Mouse (Mus musculus) megakaryocyte, embryonic 14.5 days (primary cell): Measurements from ENCODE around the gene Nrp2.

ENCODE experiments used
- FLI1 ChIP-seq: IDR thresholded peaks from 2 replicates; pipeline ENCODE4 v1.6.1; 2012; ENCODE audit warnings: low read length, inconsistent platforms, mixed read lengths
- GATA1 ChIP-seq: IDR thresholded peaks from 3 replicates; pipeline ENCODE4 v1.6.1; 2012; ENCODE audit warnings: mixed read lengths, low read length, inconsistent platforms, borderline replicate concordance

DNA sequence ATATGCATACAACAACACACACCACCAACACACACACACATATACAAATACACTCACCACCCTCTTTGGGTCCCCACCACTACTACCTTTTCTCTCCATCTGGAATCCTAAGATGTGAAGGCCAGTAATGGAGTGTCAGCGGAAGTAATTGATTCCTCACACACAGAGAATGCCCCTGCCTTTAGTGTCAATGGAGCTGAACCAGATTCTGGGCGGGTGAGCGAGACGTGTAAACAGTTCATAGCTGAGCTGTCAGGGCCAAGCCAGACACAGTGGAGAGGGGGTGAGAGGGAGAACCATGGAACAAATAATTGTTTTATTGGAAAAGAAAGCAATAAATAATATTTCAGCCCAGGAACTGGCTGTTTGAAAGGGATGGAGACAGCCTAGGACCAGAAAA lies 24.1 kb downstream of the Nrp2 start:
- TF ChIP-seq GATA1 (no peak), FLI1 (no peak)
